Mouse (Mus musculus): ENCODE data around the gene Syngr1. TPM values are rescaled to one million over a fixed set of nuclear protein-coding genes. Genes with fewer than 3 reads are reported as not detected.

Gene Syngr1
- total RNA-seq, 2 experiments from 2014 or later = 429 to 434 TPM

DNA sequence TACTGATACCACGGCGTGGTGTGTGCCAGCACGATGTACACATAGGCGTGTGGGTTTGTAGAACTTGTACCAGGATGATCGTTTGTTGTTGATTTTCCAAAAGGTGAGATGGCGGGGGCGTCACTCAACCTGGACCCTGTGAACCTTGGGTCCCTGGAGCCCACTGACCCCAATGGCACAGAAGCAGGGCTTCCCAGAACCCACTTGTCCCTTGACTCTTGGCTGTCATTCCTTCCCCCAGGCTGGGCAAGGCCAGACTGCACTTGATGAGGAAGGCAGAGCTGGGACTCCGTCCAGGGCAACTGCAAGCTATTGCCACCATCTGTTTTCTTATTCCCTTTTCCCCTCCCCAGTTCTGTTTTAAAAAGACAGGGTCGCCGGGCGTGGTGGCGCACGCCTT lies 3.1 kb downstream of the Syngr1 start:
- Histone ChIP-seq H3K4me3 (no peak overlapping the region; the same call in 1 of the 2 replicates), H3K27ac (peak overlapping the region; percentile 28; the same call in 1 of the 2 replicates)
- TF ChIP-seq CTCF (IDR thresholded peaks at IDR 0.05) = no peak
- DNase-seq (ENCODE audit: extremely low spot score in 1 of 2, low spot score in 2 of 2) = no peak
- intact Hi-C loops (cut with DNase I) = no loop called here

DNA sequence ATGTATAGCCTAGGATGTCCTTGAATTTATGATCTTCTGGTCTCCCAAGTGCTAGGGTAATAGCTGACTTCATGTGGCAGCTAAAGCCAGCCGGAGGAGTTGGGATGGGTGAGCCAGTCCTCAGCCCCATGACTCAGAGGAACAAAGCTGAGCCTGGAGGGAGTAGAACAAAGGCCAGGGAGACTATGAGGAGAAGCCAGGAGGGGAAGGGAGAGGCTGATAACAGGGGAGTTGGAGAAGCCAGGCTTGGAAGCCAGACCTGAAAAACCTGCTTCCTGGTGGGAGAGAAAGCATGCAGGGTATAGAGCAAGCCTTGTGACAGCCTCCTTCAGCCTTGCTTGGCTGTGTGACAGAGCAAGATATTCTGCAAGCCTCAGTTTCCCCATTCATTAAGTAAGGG lies 4.5 kb downstream of the Syngr1 start:
- TF ChIP-seq CTCF (IDR thresholded peaks at IDR 0.05) = no peak
- peak overlapping the region; percentile 74 for H3K27ac ChIP-seq
- no peak for DNase-seq (ENCODE audit: extremely low spot score in 1 of 2, low spot score in 2 of 2)
- intact Hi-C loops (cut with DNase I) = no loop called here
- no peak overlapping the region for H3K4me3 ChIP-seq

DNA sequence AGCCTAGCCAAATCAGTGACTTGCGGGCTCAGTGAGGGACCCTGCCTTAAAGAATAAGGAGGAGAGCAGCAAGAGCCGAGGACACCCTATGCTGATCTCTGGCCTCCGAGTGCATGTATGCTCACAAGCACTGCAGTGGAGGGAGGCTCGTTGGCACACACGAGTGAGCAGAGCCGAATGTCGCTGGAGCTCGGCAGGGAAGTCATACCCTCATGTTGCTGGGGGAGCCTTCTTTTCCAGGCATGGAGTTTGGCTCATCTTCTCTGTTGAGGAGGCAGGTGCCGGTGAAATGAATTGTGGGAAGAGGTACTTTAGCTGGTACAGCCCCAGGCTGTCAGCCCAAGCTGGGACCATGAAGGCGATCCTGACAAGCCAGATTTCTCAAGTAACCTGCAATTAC lies 5.3 kb downstream of the Syngr1 start:
- peak overlapping the region; percentile 74 for H3K27ac ChIP-seq
- TF ChIP-seq CTCF (IDR thresholded peaks at IDR 0.05) = no peak
- intact Hi-C loops (cut with DNase I) = no loop called here

DNA sequence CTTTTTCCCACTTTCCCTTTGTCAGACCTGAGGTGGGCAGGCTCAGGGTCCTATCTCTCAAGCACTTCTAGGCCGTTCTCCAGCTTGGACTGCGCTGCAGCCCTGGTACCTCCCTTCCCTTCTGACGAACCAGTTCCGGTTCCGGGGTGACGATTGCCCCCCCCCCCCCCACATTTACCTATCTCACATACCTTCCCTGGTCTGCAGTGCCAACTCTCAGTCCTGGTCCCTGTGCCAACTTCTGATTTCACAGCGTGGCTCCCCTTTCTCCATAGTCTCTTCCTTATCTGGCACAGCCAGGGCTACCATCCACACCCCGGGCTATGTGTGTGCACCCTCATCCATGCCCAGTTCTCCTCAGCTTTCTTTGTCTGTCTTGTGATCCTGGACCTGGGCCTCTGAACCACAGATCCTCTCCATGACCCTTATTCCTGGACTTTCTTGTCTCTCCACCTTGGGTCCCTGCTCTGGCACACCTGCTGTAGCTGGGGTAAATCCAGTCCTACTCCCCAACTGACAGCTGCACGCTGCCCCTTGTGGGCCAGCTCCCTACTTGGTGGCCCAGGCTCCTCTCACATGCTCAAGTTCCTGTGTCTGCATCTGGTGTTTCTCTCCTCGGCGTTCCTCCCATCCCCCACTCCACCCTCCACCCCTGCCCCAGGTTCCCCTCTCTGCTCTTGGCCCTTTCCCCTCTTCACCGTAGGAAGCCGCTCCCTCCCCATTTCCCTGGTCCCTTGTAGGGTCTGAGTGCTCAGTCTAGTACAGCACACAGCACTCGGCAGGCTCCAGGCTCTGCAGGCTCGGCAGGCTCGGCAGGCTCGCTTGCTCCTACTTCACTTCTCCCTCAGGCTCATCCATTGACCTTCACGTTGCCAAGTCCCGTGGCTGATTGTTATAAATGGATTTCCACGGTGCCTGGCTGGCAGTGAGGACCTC lies 6.1 kb downstream of the Syngr1 start:
- no peak for TF ChIP-seq CTCF (IDR thresholded peaks at IDR 0.05)
- DNase-seq (ENCODE audit: extremely low spot score in 1 of 2, low spot score in 2 of 2) = peak in 1 of 2 experiments; percentile 11
- intact Hi-C loops (cut with DNase I) = no loop called here
- Histone ChIP-seq H3K4me3 (no peak overlapping the region), H3K27ac (peak overlapping the region; percentile 89)

More for the DNA sequence above, 5.3 kb downstream of the Syngr1 start:
- no peak overlapping the region for H3K4me3 ChIP-seq
- peak in 1 of 2 experiments; percentile 12 for DNase-seq (ENCODE audit: extremely low spot score in 1 of 2, low spot score in 2 of 2)

DNA sequence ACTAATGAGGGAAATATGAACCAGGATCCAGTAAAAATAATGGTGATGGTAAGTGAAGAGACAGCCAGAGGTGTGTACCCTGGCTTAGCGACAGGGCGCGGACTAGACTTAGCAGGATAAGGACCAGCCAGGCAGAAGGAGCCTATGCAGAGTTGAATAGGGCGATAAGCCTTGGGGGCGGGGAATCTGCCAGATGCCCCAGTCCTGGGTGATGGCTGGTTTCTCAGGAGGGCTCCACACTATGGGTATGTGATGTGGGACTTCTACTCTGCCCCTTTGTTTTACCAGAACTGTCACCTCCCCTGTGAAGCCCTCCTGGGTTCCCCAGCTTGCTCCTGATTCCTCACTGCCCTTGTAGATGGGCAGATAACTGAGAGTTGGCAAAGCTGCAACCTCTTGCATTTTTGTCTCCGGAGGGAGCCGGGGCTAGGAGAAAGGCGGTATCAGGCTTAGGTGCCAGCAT lies 6.9 kb downstream of the Syngr1 start:
- no peak for DNase-seq (ENCODE audit: extremely low spot score in 1 of 2, low spot score in 2 of 2)
- Histone ChIP-seq H3K4me3 (no peak overlapping the region), H3K27ac (peak overlapping the region; percentile 89)
- no peak for TF ChIP-seq CTCF (IDR thresholded peaks at IDR 0.05)
- intact Hi-C loops (cut with DNase I) = no loop called here

DNA sequence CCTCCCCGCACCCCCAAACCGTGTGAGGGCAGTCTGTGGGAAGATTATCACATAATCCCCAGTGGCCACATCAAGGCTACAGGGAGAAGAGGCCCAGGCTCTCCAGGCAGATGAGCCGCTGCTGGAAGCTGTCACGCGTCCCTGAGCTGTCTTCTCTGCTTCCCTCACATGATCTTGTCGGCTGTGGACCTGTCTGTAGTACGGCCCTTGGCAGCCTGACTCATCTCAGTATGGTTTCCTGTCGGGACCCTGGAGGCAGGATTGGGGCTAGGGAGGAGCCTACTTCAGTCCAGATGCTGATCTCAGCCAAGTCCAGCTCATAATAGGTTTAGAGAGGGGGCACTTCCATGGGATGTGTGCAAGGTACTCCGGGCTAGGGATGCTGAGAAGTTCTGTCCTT lies 7.7 kb downstream of the Syngr1 start:
- Histone ChIP-seq H3K4me3 (no peak overlapping the region), H3K27ac (peak overlapping the region; percentile 89)
- intact Hi-C loops (cut with DNase I) = no loop called here
- TF ChIP-seq CTCF (IDR thresholded peaks at IDR 0.05) = no peak
- no peak for DNase-seq (ENCODE audit: extremely low spot score in 1 of 2, low spot score in 2 of 2)

DNA sequence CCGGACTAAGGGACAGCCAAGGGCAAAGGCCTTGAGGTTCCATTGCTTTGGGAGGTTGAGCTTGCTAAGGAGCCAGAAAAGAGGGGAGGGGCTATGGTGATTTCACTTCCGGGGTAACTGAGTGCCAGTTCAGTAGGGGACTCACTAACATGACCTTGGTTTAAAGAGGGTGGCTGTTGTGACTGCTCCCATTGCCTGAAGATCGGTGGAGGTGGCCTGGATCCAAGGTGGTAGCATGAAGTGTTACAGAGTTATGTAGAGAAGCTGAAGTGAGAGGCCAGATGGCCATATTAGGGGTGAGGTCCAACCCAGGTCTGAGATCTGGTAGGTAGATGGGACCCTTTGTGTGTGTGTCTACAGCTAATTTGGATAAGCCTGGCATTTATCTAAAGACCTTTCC lies 8.3 kb downstream of the Syngr1 start:
- intact Hi-C loops (cut with DNase I) = no loop called here
- Histone ChIP-seq H3K4me3 (no peak overlapping the region), H3K27ac (peak overlapping the region; percentile 89)
- DNase-seq (ENCODE audit: extremely low spot score in 1 of 2, low spot score in 2 of 2) = no peak
- TF ChIP-seq CTCF (IDR thresholded peaks at IDR 0.05) = no peak

DNA sequence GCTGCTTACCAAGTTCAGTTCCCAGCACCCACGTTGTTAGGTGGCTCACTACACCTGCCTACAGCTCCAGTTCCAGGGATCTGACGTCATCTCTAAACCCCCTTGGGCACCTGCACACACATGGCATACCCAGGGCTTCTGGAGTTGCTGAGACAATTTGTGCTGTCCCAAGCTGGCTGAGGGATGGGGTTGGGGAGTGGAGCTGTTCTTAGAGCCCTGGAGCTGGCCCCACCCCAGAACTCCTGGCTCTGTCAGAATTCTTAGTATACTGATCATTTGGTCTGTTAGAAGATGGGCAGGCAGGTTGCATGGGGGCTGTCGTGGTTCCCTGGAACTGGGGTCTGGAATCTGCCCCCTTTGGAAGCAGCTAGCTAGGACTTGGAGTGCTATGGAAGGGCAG lies 9.1 kb downstream of the Syngr1 start:
- no peak overlapping the region for H3K4me3 ChIP-seq
- TF ChIP-seq CTCF (IDR thresholded peaks at IDR 0.05) = no peak
- H3K27ac ChIP-seq = peak overlapping the region; percentile 89
- intact Hi-C loops (cut with DNase I) = no loop called here
- no peak for DNase-seq (ENCODE audit: extremely low spot score in 1 of 2, low spot score in 2 of 2)

DNA sequence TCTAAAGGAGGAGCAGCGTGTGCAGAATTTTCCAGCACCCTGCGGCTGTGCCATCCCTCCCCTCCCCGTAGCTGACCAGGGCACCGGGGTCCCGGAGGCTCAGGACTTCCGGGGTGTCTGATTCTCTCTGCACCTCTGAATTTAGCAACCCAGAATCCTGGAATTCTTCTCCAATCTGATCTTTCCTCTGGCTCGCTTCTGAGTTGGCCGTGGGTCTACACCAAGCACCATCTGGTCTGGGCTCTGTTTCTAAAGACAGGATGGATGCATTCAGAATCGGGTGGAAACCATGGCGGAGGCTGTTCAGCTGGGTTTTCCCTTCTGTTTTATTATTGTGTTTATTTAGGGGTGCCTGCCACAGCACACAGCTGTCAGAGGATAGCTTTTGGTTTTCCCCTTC lies 9.7 kb downstream of the Syngr1 start:
- DNase-seq (ENCODE audit: extremely low spot score in 1 of 2, low spot score in 2 of 2) = no peak
- TF ChIP-seq CTCF (IDR thresholded peaks at IDR 0.05) = no peak
- no peak overlapping the region for H3K4me3 ChIP-seq
- peak overlapping the region; percentile 89 for H3K27ac ChIP-seq
- intact Hi-C loops (cut with DNase I) = no loop called here

DNA sequence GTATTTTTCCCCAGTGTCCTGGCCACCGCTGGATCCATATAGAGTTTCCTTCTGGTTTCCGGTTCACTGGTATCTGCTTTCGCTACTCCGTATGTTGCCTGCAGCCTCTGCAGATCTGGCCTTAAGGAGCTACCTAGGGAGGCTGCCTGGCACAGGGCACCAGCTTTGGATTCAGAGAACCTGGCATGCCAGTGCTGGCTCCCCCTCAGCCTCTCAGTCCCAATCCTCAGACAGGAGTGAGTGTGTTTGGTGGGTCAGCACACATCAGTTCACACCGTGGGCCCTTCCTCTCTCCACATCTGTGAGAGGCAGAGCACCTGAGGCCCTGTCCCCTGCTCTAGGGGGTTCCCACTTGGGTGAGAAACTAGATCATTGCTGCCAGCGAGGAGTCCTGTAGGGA lies 10.4 kb downstream of the Syngr1 start:
- Histone ChIP-seq H3K4me3 (no peak overlapping the region), H3K27ac (peak overlapping the region; percentile 89)
- no peak for TF ChIP-seq CTCF (IDR thresholded peaks at IDR 0.05)
- intact Hi-C loops (cut with DNase I) = no loop called here
- DNase-seq (ENCODE audit: extremely low spot score in 1 of 2, low spot score in 2 of 2) = no peak

DNA sequence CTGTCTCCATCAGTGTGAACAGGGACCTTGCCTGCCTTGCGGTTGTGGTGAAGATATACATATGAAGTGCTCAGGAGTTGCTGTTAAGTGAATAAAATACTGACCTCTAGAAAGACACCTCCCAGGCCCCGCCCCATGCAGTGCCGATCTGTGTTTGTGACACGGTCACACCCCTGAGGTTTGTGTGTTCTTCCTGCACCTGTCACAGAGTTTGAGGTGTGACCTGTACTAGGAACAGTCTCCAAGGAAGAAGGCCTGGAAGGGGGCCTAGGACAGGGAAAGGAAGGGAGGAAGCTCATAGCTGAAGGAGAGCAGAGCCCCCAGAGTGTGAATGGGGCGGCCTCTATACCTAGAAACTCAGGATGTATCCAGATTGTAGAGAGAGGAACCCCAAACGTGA lies 11.4 kb downstream of the Syngr1 start:
- no peak for DNase-seq (ENCODE audit: extremely low spot score in 1 of 2, low spot score in 2 of 2)
- no peak for TF ChIP-seq CTCF (IDR thresholded peaks at IDR 0.05)
- Histone ChIP-seq H3K4me3 (no peak overlapping the region), H3K27ac (peak overlapping the region; percentile 89)
- intact Hi-C loops (cut with DNase I) = no loop called here

DNA sequence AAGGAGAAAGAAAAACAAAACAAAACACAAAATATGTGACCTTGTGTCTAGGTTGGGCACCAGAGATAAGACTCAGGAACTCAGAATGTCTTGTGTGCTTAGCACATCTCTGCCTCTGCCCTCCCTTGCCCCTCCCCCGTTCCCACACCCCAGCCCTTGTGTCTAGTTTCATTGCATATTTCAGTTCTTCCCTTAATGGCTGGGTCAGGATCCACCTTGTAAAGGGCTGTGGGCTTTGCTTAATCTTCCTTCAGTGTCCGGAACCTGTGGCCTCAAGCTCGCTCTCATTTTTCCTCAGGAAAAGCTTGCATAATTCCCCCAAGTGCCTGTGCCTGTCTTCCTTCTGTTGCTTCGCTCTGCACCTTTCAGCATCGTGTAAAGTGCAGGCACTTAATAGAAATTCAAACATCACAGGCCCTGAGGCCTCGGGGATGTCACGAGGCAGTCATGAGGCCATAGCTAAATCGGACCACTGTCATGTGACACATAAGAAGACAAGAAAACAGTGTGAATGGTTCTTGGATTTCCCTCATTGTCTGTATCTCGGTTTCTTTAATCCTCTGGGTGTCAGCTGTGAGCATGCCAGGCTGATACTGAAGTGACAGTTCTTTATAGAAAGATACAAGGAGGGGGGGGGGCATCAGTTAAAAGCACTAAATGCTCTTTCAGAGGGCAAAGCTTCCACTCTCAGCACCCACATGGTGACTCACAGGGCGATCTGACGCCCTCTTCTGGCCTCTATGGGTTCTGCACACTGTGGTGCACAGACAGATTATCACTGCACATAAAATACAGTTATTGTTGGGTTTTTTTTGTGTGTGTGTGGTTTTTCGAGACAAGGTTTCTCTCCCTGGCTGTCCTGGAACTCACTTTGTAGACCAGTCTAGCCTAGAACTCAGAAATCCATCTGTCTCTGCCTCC lies 14.6 kb downstream of the Syngr1 start:
- Histone ChIP-seq H3K4me3 (no peak overlapping the region), H3K27ac (peak overlapping the region; percentile 29)
- intact Hi-C loops (cut with DNase I) = no loop called here
- no peak for DNase-seq (ENCODE audit: extremely low spot score in 1 of 2, low spot score in 2 of 2)
- peak; percentile 34 for TF ChIP-seq CTCF (IDR thresholded peaks at IDR 0.05)

Measured in left cerebral cortex, adult 2 months (tissue).